Mouse (Mus musculus): Measurements from ENCODE around the gene Oxsm. TPM values are rescaled to one million over a fixed set of nuclear protein-coding genes. Genes with fewer than 3 reads are reported as not detected.
A peak's percentile ranks its signal among the peaks of the same experiment; 100 is the strongest.

Oxsm gene
- 3.2 and 3.3 TPM in 2 replicates for polyA plus RNA-seq (2015; fragmentation: Nextera tagmentation; extraction: Ambion mirVana)

DNA sequence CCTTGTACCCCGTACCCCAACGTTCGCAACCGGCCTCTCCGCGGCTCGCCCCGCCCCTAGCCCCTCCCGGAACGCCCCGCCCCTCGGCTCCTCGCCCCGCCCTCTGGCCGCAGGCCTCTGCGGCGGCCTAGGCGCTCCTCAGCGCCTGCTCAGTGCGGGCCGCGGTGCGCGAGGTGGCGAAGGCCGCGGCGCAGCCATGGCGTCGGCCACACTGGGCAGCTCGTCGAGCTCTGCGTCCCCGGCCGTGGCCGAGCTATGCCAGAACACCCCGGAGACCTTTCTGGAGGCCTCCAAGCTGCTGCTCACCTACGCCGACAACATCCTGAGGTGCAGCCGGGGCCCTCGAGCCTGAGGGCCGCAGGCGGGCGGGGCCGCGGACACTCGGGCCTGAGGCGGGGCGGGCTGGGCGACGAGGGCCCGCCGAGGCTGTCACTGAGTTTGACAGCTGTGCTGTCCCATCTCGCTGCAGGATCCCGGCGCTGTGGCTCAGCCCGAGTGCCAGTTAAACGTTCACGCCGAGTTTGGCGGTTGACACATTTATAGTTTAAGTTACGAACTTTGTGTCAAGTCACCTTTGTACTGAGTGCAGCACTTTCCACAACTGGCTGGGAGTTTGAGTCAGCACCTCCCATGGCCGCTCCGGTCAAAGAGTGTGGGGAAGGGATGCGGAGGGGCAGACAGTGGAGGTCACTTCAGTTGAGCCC is at the start of gene Oxsm, which contains the start of gene Ngly1:
Oxsm (minus strand) TSS at position 638 of the 704 bp plus-strand sequence.
Ngly1 (plus strand) TSS at position 110 of the 704 bp plus-strand sequence.
- Histone ChIP-seq H3K27me3 (replicated peaks; ENCODE audit: control insufficient read depth, insufficient read depth, low read length) (no peaks in the 10 kb centered on the region), H3K4me1 (replicated peaks; ENCODE audit: control insufficient read depth, insufficient read depth, low read length) (peaks cover 2% of the 10 kb centered on the region; the same call in 1 of the 2 replicates), H3K27ac (ENCODE audit: low read depth, low read length) (peak within 1 kb of the TSS; percentile 93), H3K4me2 (replicated peaks; ENCODE audit: low read depth) (peak within 1 kb of the TSS; percentile 78), H3K9me3 (ENCODE audit: control insufficient read depth) (no peaks in the 10 kb centered on the region), H3K4me3 (ENCODE audit: low read depth, low read length) (peak within 1 kb of the TSS; percentile 65), H3K36me3 (ENCODE audit: control insufficient read depth, insufficient read depth) (no peaks in the 10 kb centered on the region), H3K9ac (ENCODE audit: low read depth, low read length) (peak within 1 kb of the TSS; percentile 95)
- peak; percentile 97 for ATAC-seq
- WGBS, result under 1% methylated on average over 65 of the region's 65 CpGs
- TF ChIP-seq CTCF (IDR thresholded peaks at IDR 0.05; ENCODE audit: low read depth), result 0 out of 2 replicates have a peak, but pooled peaks have one; percentile 2

DNA sequence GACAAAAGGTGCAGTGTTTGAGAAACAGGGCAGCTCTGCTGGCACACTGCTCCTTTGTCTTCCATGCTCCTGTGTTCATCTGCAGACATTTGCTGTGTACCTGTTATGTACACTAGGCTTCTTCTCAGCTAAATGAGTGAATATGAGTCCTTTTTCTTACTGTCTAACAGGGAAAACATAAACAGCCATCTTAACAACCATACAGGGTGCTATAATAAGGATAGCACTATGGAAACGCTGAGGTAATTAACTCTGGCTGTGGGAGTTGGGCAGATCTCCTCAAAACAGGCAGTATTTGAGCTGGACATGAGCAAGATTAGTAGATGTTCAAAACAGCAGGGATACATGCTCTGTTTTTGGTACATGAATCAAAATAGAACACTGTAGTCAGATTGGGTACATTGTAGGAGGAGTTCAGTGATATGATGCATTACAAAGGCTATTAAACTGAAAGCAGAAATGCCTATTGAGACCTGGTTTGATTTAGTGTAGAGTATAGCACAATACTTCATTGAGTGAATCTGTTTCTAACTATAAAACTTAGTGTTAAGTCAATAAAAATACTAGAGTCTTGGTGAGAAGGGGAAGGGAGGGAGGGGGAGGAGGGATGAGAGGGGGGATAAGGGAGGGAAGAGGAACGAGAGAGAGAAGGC is 47.3 kb upstream of the Oxsm start:
- H3K9ac ChIP-seq (ENCODE audit: low read depth, low read length), result no peak overlapping the region
- H3K27me3 ChIP-seq (replicated peaks; ENCODE audit: control insufficient read depth, insufficient read depth, low read length), result no peaks in the 10 kb centered on the region
- 62% methylated on average over 2 of the region's 2 CpGs for WGBS
- no peak for ATAC-seq
- peaks cover 26% of the 10 kb centered on the region for H3K36me3 ChIP-seq (ENCODE audit: control insufficient read depth, insufficient read depth)
- H3K9me3 ChIP-seq (ENCODE audit: control insufficient read depth), result no peaks in the 10 kb centered on the region
- no peak for TF ChIP-seq CTCF (IDR thresholded peaks at IDR 0.05; ENCODE audit: low read depth)
- no peak overlapping the region for H3K27ac ChIP-seq (ENCODE audit: low read depth, low read length)
- H3K4me3 ChIP-seq (ENCODE audit: low read depth, low read length), result no peak overlapping the region
- no peaks in the 10 kb centered on the region for H3K4me1 ChIP-seq (replicated peaks; ENCODE audit: control insufficient read depth, insufficient read depth, low read length)
- H3K4me2 ChIP-seq (replicated peaks; ENCODE audit: low read depth), result no peak overlapping the region

GRCm38 (mm10) chr14:16293921-16294320 is 44.3 kb upstream of the Oxsm start:
- Histone ChIP-seq H3K36me3 (ENCODE audit: control insufficient read depth, insufficient read depth) (peaks cover 16% of the 10 kb centered on the region), H3K27ac (ENCODE audit: low read depth, low read length) (no peak overlapping the region), H3K4me2 (replicated peaks; ENCODE audit: low read depth) (no peak overlapping the region), H3K9me3 (ENCODE audit: control insufficient read depth) (no peaks in the 10 kb centered on the region), H3K4me3 (ENCODE audit: low read depth, low read length) (no peak overlapping the region), H3K9ac (ENCODE audit: low read depth, low read length) (no peak overlapping the region), H3K27me3 (replicated peaks; ENCODE audit: control insufficient read depth, insufficient read depth, low read length) (no peaks in the 10 kb centered on the region), H3K4me1 (replicated peaks; ENCODE audit: control insufficient read depth, insufficient read depth, low read length) (no peaks in the 10 kb centered on the region)
- WGBS, result 93% methylated on average over 1 of the region's 1 CpGs
- no peak for ATAC-seq
- no peak for TF ChIP-seq CTCF (IDR thresholded peaks at IDR 0.05; ENCODE audit: low read depth)

DNA sequence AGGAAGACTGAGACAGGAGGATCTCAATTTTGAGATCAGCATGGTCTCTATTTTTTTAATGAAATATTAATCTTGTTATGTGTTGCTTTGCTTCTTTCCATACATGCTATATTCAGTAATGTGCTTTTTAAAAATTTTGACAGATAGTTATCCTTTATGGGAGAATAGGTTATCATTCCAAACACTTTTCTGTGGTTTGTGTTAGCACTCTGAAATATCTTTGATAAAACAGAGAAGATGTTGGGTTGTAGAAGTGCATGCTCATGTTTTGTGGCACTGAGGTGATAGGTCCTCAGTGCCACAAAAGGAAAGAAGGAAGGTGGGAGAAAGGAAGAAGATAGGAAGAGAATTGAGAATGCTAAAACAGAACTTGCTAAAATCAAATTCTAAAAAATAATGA is 43.4 kb upstream of the Oxsm start:
- H3K27ac ChIP-seq (ENCODE audit: low read depth, low read length), result no peak overlapping the region
- ATAC-seq, result no peak
- no peak overlapping the region for H3K9ac ChIP-seq (ENCODE audit: low read depth, low read length)
- no peaks in the 10 kb centered on the region for H3K27me3 ChIP-seq (replicated peaks; ENCODE audit: control insufficient read depth, insufficient read depth, low read length)
- no peak overlapping the region for H3K4me3 ChIP-seq (ENCODE audit: low read depth, low read length)
- H3K9me3 ChIP-seq (ENCODE audit: control insufficient read depth), result no peaks in the 10 kb centered on the region
- no peak for TF ChIP-seq CTCF (IDR thresholded peaks at IDR 0.05; ENCODE audit: low read depth)
- H3K4me1 ChIP-seq (replicated peaks; ENCODE audit: control insufficient read depth, insufficient read depth, low read length), result no peaks in the 10 kb centered on the region
- peaks cover 16% of the 10 kb centered on the region for H3K36me3 ChIP-seq (ENCODE audit: control insufficient read depth, insufficient read depth)
- H3K4me2 ChIP-seq (replicated peaks; ENCODE audit: low read depth), result no peak overlapping the region

- Histone ChIP-seq H3K27ac (ENCODE audit: low read depth, low read length) (no peak overlapping the region), H3K9me3 (ENCODE audit: control insufficient read depth) (no peaks in the 10 kb centered on the region), H3K4me2 (replicated peaks; ENCODE audit: low read depth) (no peak overlapping the region), H3K27me3 (replicated peaks; ENCODE audit: control insufficient read depth, insufficient read depth, low read length) (no peaks in the 10 kb centered on the region), H3K36me3 (ENCODE audit: control insufficient read depth, insufficient read depth) (peaks cover 16% of the 10 kb centered on the region), H3K9ac (ENCODE audit: low read depth, low read length) (no peak overlapping the region), H3K4me3 (ENCODE audit: low read depth, low read length) (no peak overlapping the region), H3K4me1 (replicated peaks; ENCODE audit: control insufficient read depth, insufficient read depth, low read length) (no peaks in the 10 kb centered on the region)
- ATAC-seq, result no peak
- 39% methylated on average over 1 of the region's 1 CpGs for WGBS
- TF ChIP-seq CTCF (IDR thresholded peaks at IDR 0.05; ENCODE audit: low read depth), result no peak
Observed at GRCm38 (mm10) chr14:16292371-16292770, 42.8 kb upstream of the Oxsm start.

DNA sequence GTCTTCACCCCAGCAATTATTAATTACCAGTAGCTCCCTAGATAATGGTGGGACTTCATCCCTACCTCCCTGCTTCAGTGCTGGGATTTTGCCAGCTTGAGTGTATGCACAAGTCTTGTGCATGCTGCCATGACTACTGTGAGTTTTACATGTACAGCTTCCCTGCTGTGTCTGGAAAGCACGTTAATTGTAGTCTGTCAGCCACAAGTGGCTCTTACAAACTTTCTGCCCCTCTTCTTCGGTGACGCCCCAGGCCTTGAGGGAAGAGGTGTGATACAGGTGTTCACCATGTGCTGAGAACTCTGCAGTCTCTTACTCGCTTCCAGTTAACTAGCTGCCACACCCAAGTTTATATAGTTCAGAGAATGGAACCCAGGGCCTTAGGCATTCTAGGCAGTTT is 34.4 kb upstream of the Oxsm start:
- Histone ChIP-seq H3K9ac (ENCODE audit: low read depth, low read length) (no peak overlapping the region), H3K36me3 (ENCODE audit: control insufficient read depth, insufficient read depth) (peaks cover 7% of the 10 kb centered on the region), H3K27ac (ENCODE audit: low read depth, low read length) (no peak overlapping the region), H3K27me3 (replicated peaks; ENCODE audit: control insufficient read depth, insufficient read depth, low read length) (no peaks in the 10 kb centered on the region), H3K4me2 (replicated peaks; ENCODE audit: low read depth) (no peak overlapping the region), H3K9me3 (ENCODE audit: control insufficient read depth) (no peaks in the 10 kb centered on the region), H3K4me3 (ENCODE audit: low read depth, low read length) (no peak overlapping the region), H3K4me1 (replicated peaks; ENCODE audit: control insufficient read depth, insufficient read depth, low read length) (no peaks in the 10 kb centered on the region)
- 86% methylated on average over 4 of the region's 4 CpGs for WGBS
- no peak for TF ChIP-seq CTCF (IDR thresholded peaks at IDR 0.05; ENCODE audit: low read depth)
- ATAC-seq, result no peak

Data from intestine, postnatal 0 days (tissue).